Mouse (Mus musculus): ENCODE measurements around the gene Tbc1d5. TPM values are rescaled to one million over a fixed set of nuclear protein-coding genes. Genes with fewer than 3 reads are reported as not detected.
A peak's percentile ranks its signal among the peaks of the same experiment; 100 is the strongest.

Gene Tbc1d5
- total RNA-seq (2021): 10 to 100 TPM; 14.5 to 18.6 TPM
- long read RNA-seq, experiment 1, full-length matches to known transcripts: 5 of 9 reads
- long read RNA-seq, experiment 1, partial matches to known transcripts: 0 of 9 reads
- long read RNA-seq, experiment 1, other reads (novel, unspliced or antisense): 4 of 9 reads
- long read RNA-seq, experiment 2, full-length matches to known transcripts: 1 of 4 reads
- long read RNA-seq, experiment 2, partial matches to known transcripts: 0 of 4 reads
- long read RNA-seq, experiment 2, other reads (novel, unspliced or antisense): 3 of 4 reads

GRCm38 (mm10) chr17:51179195-51179953 is at the start of gene Tbc1d5:
Gene Tbc1d5 (minus strand): TSS chr17:51179352.
- peak; percentile 93 to 97 for DNase-seq

- no peak for DNase-seq
These were observed 46.9 kb upstream of the Tbc1d5 start for GRCm38 (mm10) chr17:51226056-51226455.

GRCm38 (mm10) chr17:51223152-51223551 is 44.0 kb upstream of the Tbc1d5 start:
- DNase-seq: no peak

GRCm38 (mm10) chr17:51221075-51221474 is 41.9 kb upstream of the Tbc1d5 start:
- peak; percentile 30 to 36 for DNase-seq

GRCm38 (mm10) chr17:51219897-51220296 is 40.7 kb upstream of the Tbc1d5 start:
- no peak for DNase-seq

- no peak for DNase-seq
These were observed 37.3 kb upstream of the Tbc1d5 start for GRCm38 (mm10) chr17:51216426-51216825.

GRCm38 (mm10) chr17:51209565-51209964 is 30.4 kb upstream of the Tbc1d5 start:
- no peak for DNase-seq

GRCm38 (mm10) chr17:51204643-51205042 is 25.5 kb upstream of the Tbc1d5 start:
- peak; percentile 67 to 82 for DNase-seq

GRCm38 (mm10) chr17:51195561-51195960 is 16.4 kb upstream of the Tbc1d5 start:
- no peak for DNase-seq

- DNase-seq: no peak
These were observed 15.6 kb upstream of the Tbc1d5 start for GRCm38 (mm10) chr17:51194787-51195186.

- no peak for DNase-seq
These were observed 12.2 kb upstream of the Tbc1d5 start for GRCm38 (mm10) chr17:51191381-51191780.

GRCm38 (mm10) chr17:51182715-51183114 is 3.6 kb upstream of the Tbc1d5 start:
- no peak for DNase-seq

GRCm38 (mm10) chr17:51178491-51179194 is 509 bp downstream of the Tbc1d5 start:
- DNase-seq: peak; percentile 84 to 87

GRCm38 (mm10) chr17:51177923-51178322 is 1.2 kb downstream of the Tbc1d5 start:
- peak in 1 of 2 experiments; percentile 29 for DNase-seq

- DNase-seq: no peak
These were observed 6.8 kb downstream of the Tbc1d5 start for GRCm38 (mm10) chr17:51172332-51172731.

GRCm38 (mm10) chr17:51171504-51171903 is 7.6 kb downstream of the Tbc1d5 start:
- DNase-seq: no peak

GRCm38 (mm10) chr17:51169911-51170310 is 9.2 kb downstream of the Tbc1d5 start:
- DNase-seq: no peak

- DNase-seq: peak in 1 of 2 experiments; percentile 17
These were observed 16.8 kb downstream of the Tbc1d5 start for GRCm38 (mm10) chr17:51162366-51162765.

GRCm38 (mm10) chr17:51159261-51159660 is 19.9 kb downstream of the Tbc1d5 start:
- peak; percentile 54 to 69 for DNase-seq

- DNase-seq: no peak
These were observed 28.2 kb downstream of the Tbc1d5 start for GRCm38 (mm10) chr17:51150999-51151398.

GRCm38 (mm10) chr17:51144983-51145382 is 34.2 kb downstream of the Tbc1d5 start:
- no peak for DNase-seq

- no peak for DNase-seq
These were observed 37.1 kb downstream of the Tbc1d5 start for GRCm38 (mm10) chr17:51142095-51142494.

GRCm38 (mm10) chr17:51111194-51111593 is 68.0 kb downstream of the Tbc1d5 start:
- peak in 1 of 2 experiments; percentile 56 for DNase-seq
